Mouse (Mus musculus): ENCODE measurements around the gene Arfgef3. TPM values are rescaled to one million over a fixed set of nuclear protein-coding genes. Genes with fewer than 3 reads are reported as not detected.

Gene Arfgef3
- polyA plus RNA-seq, 1 experiment from 2014 or later: 0.56 TPM

- Histone ChIP-seq H3K4me2 (peak overlapping the region; percentile 91), H3K4me3 (ENCODE audit: low read depth, low read length) (peak overlapping the region; percentile 71), H3K36me3 (ENCODE audit: control insufficient read depth, insufficient read depth, low read length) (no peaks in the 10 kb centered on the region), H3K27me3 (ENCODE audit: control insufficient read depth, insufficient read depth, low read length) (no peaks in the 10 kb centered on the region), H3K9me3 (replicated peaks; ENCODE audit: control insufficient read depth, low read length) (no peaks in the 10 kb centered on the region), H3K4me1 (ENCODE audit: control insufficient read depth, insufficient read depth, low read length) (peaks cover 3% of the 10 kb centered on the region; the same call in 1 of the 2 replicates), H3K27ac (ENCODE audit: low read depth, low read length) (no peak overlapping the region), H3K9ac (ENCODE audit: low read depth, low read length) (peak overlapping the region; percentile 78)
- WGBS (ENCODE audit: insufficient replicate concordance): 5% methylated on average over 13 of the region's 13 CpGs
- peak; percentile 56; the same call in 1 of the 2 replicates for ATAC-seq (replicated peaks; ENCODE audit: insufficient number of reproducible peaks, low FRiP score, low TSS enrichment)
Measured at GRCm38 (mm10) chr10:18545309-18545708, 198.4 kb downstream of the Arfgef3 start.

GRCm38 (mm10) chr10:18536889-18537288 is 206.9 kb downstream of the Arfgef3 start:
- 81% methylated on average over 2 of the region's 2 CpGs for WGBS (ENCODE audit: insufficient replicate concordance)
- H3K36me3 ChIP-seq (ENCODE audit: control insufficient read depth, insufficient read depth, low read length): peaks cover 3% of the 10 kb centered on the region; the same call in 1 of the 2 replicates
- no peak overlapping the region for H3K4me3 ChIP-seq (ENCODE audit: low read depth, low read length)
- no peaks in the 10 kb centered on the region for H3K9me3 ChIP-seq (replicated peaks; ENCODE audit: control insufficient read depth, low read length)
- no peak overlapping the region for H3K27ac ChIP-seq (ENCODE audit: low read depth, low read length)
- H3K4me2 ChIP-seq: no peak overlapping the region
- H3K4me1 ChIP-seq (ENCODE audit: control insufficient read depth, insufficient read depth, low read length): no peaks in the 10 kb centered on the region
- no peaks in the 10 kb centered on the region for H3K27me3 ChIP-seq (ENCODE audit: control insufficient read depth, insufficient read depth, low read length)
- no peak overlapping the region for H3K9ac ChIP-seq (ENCODE audit: low read depth, low read length)
- no peak for ATAC-seq (replicated peaks; ENCODE audit: insufficient number of reproducible peaks, low FRiP score, low TSS enrichment)

GRCm38 (mm10) chr10:18532293-18532692 is 211.5 kb downstream of the Arfgef3 start:
- 41% methylated on average over 8 of the region's 8 CpGs for WGBS (ENCODE audit: insufficient replicate concordance)
- no peak for ATAC-seq (replicated peaks; ENCODE audit: insufficient number of reproducible peaks, low FRiP score, low TSS enrichment)
- Histone ChIP-seq H3K27me3 (ENCODE audit: control insufficient read depth, insufficient read depth, low read length) (no peaks in the 10 kb centered on the region), H3K36me3 (ENCODE audit: control insufficient read depth, insufficient read depth, low read length) (peaks cover 10% of the 10 kb centered on the region), H3K4me2 (no peak overlapping the region), H3K4me3 (ENCODE audit: low read depth, low read length) (no peak overlapping the region), H3K9me3 (replicated peaks; ENCODE audit: control insufficient read depth, low read length) (no peaks in the 10 kb centered on the region), H3K27ac (ENCODE audit: low read depth, low read length) (no peak overlapping the region), H3K9ac (ENCODE audit: low read depth, low read length) (no peak overlapping the region), H3K4me1 (ENCODE audit: control insufficient read depth, insufficient read depth, low read length) (no peaks in the 10 kb centered on the region)

Other genes with a start within 250 kb of the Arfgef3 start
- gene Hebp2, start 197.9 kb downstream of the Arfgef3 start, polyA plus RNA-seq (2014; fragmentation: Nextera tagmentation; extraction: Ambion mirVana): 19.9 and 21.5 TPM in 2 replicates
- gene Gm4922, start 42.8 kb upstream of the Arfgef3 start, polyA plus RNA-seq (2014; fragmentation: Nextera tagmentation; extraction: Ambion mirVana): 0.19 TPM in 1 of 2 replicates, not detected in the other
- gene Perp, start 101.1 kb upstream of the Arfgef3 start, polyA plus RNA-seq (2014; fragmentation: Nextera tagmentation; extraction: Ambion mirVana): 80.9 and 102 TPM in 2 replicates